12 mouse cellular contexts compared by ENCODE assay signal in the genomic region with DNA sequence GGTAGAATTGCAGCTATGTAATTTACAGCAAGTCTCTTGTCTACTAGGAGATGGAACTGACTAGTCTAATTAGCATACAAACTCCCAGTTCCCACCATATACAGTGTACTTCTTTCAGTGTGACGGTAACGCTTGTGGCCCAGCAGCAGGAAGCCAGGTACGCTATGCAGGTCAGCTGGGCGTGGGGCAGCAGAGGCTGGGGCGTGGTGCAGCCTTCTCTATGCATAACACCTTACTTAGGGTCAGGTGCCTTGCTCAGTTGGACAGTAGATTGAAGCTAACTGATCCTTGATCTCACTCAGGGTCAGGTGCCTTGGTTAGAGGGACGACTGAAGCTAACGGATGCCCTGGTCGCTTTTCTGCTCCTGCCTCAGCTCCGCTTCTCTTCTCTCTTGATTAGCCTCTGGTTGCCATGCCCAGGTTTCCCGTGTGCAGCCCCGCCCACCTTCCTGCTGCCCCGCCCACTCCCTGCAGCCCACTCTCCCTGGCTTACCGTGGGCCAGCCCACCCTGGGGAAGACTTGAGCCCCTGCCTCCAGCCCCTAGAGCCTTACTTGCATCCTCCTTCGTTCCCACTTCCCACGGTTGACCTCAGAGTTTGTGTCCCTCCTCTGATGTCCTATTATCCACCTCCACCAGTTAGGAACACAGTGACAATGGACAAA. TPM values are rescaled to one million over a fixed set of nuclear protein-coding genes. Genes with fewer than 3 reads are reported as not detected.
A peak's percentile ranks its signal among the peaks of the same experiment; 100 is the strongest.
DNase-seq lines count a peak whose midpoint lies in the region; ATAC-seq and TF ChIP-seq lines count a peak whose summit lies in the region.
"Had no signal": no experiment of that assay in that cellular context is flagged by ENCODE, and none has a peak within 500 bp of the region (broad histone marks: within the 10 kb centered on the region; RNA-seq: fewer than 3 reads in every experiment).

No protein-coding gene starts in this region.

- no peaks in the 10 kb centered on the region for H3K36me3 ChIP-seq in heart, embryonic 10.5 days
- H3K36me3 ChIP-seq in liver, embryonic 12.5 days = no peaks in the 10 kb centered on the region
- H3K36me3 ChIP-seq in liver, postnatal 0 days (replicated peaks; ENCODE audit: insufficient read depth, low read length) = no peaks in the 10 kb centered on the region
- no peaks in the 10 kb centered on the region for H3K36me3 ChIP-seq in embryonic facial prominence, embryonic 13.5 days
- no peaks in the 10 kb centered on the region for H3K36me3 ChIP-seq in myocyte (ENCODE audit: control insufficient read depth, insufficient read depth)

- TF ChIP-seq EP300 in liver, postnatal 0 days (IDR thresholded peaks at IDR 0.05; ENCODE audit: low read depth) = no peak

- peaks cover 65% of the 10 kb centered on the region for H3K4me1 ChIP-seq in heart, embryonic 10.5 days
- H3K4me1 ChIP-seq in liver, embryonic 12.5 days = peaks cover 10% of the 10 kb centered on the region
- peaks cover 2% of the 10 kb centered on the region; the same call in 1 of the 2 replicates for H3K4me1 ChIP-seq in liver, postnatal 0 days (ENCODE audit: insufficient read depth)
- H3K4me1 ChIP-seq in embryonic facial prominence, embryonic 13.5 days = peaks cover 63% of the 10 kb centered on the region

- no peaks in the 10 kb centered on the region for H3K79me2 ChIP-seq in myocyte (ENCODE audit: control insufficient read depth, insufficient read depth)

- no peak for TF ChIP-seq POLR2A in myocyte (IDR thresholded peaks at IDR 0.05; ENCODE audit: insufficient read length, low read depth)

- no peak overlapping the region for H3K9ac ChIP-seq in liver, embryonic 12.5 days
- H3K9ac ChIP-seq in liver, postnatal 0 days (replicated peaks) = no peak overlapping the region
- no peak overlapping the region for H3K9ac ChIP-seq in embryonic facial prominence, embryonic 13.5 days
- H3K9ac ChIP-seq: liver, embryonic 14.5 days had no signal

- no peak overlapping the region for H3ac ChIP-seq in myocyte (ENCODE audit: control insufficient read depth, insufficient read length)

- no peak for ATAC-seq in liver, embryonic 12.5 days
- ATAC-seq in liver, postnatal 0 days = no peak
- no peak for ATAC-seq in embryonic facial prominence, embryonic 13.5 days (ENCODE audit: insufficient number of reproducible peaks, insufficient read depth, low FRiP score, low TSS enrichment, low read depth)

- H3K4me2 ChIP-seq in liver, embryonic 12.5 days = 0 out of 2 replicates have a peak overlapping the region, but pooled peaks have one; percentile 18
- H3K4me2 ChIP-seq in liver, postnatal 0 days (ENCODE audit: low read depth, low read length) = no peak overlapping the region
- H3K4me2 ChIP-seq in embryonic facial prominence, embryonic 13.5 days = peak overlapping the region; percentile 40
- H3K4me2 ChIP-seq in myocyte (ENCODE audit: low read depth) = peak overlapping the region; percentile 44

- H3K4me3 ChIP-seq in heart, embryonic 10.5 days = peak overlapping the region; percentile 9; the same call in 1 of the 2 replicates
- no peak overlapping the region for H3K4me3 ChIP-seq in liver, embryonic 12.5 days
- no peak overlapping the region for H3K4me3 ChIP-seq in liver, postnatal 0 days (ENCODE audit: low read depth, low read length)
- no peak overlapping the region for H3K4me3 ChIP-seq in embryonic facial prominence, embryonic 13.5 days
- H3K4me3 ChIP-seq in myocyte = no peak overlapping the region
- H3K4me3 ChIP-seq: heart, adult 2 months had no signal

- no peak for DNase-seq in heart, embryonic 10.5 days (ENCODE audit: low spot score)
- DNase-seq in heart, postnatal 4 days = no peak
- DNase-seq in liver, postnatal 0 days = no peak
- DNase-seq in adrenal gland, adult 8-10 months = no peak
- DNase-seq in layer of hippocampus, postnatal 14 days (ENCODE audit: low spot score in 2 of 2) = no peak
- DNase-seq: B cell, adult 2 months; layer of hippocampus, postnatal 36 days had no signal

- WGBS in heart, embryonic 10.5 days = 36% methylated on average over 15 of the region's 15 CpGs
- 39% methylated on average over 15 of the region's 15 CpGs for WGBS in liver, embryonic 12.5 days (ENCODE audit: insufficient replicate concordance)
- WGBS in liver, postnatal 0 days (ENCODE audit: insufficient replicate concordance) = 44% methylated on average over 15 of the region's 15 CpGs
- WGBS in embryonic facial prominence, embryonic 13.5 days = 32% methylated on average over 15 of the region's 15 CpGs

- no peaks in the 10 kb centered on the region for H3K27me3 ChIP-seq in heart, embryonic 10.5 days (ENCODE audit: insufficient read depth, poor library complexity, severe bottlenecking)
- 0 out of 2 replicates have a peak, but pooled peaks cover 6% of the 10 kb centered on the region for H3K27me3 ChIP-seq in liver, embryonic 12.5 days (replicated peaks)
- no peaks in the 10 kb centered on the region for H3K27me3 ChIP-seq in liver, postnatal 0 days (ENCODE audit: insufficient read depth, low read length)
- H3K27me3 ChIP-seq in embryonic facial prominence, embryonic 13.5 days = no peaks in the 10 kb centered on the region
- no peaks in the 10 kb centered on the region for H3K27me3 ChIP-seq in myocyte (ENCODE audit: control insufficient read depth, insufficient read depth, insufficient read length)

- TF ChIP-seq CTCF in liver, postnatal 0 days (IDR thresholded peaks at IDR 0.05; ENCODE audit: low read depth) = no peak

- H3K27ac ChIP-seq in heart, embryonic 10.5 days = peak overlapping the region; percentile 49; the same call in 1 of the 2 replicates
- no peak overlapping the region for H3K27ac ChIP-seq in liver, embryonic 12.5 days
- H3K27ac ChIP-seq in liver, postnatal 0 days (ENCODE audit: low read depth) = no peak overlapping the region
- H3K27ac ChIP-seq in embryonic facial prominence, embryonic 13.5 days = peak overlapping the region; percentile 77
- H3K27ac ChIP-seq: heart, adult 2 months; liver, embryonic 14.5 days had no signal

- no peaks in the 10 kb centered on the region for H3K9me3 ChIP-seq in heart, embryonic 10.5 days
- H3K9me3 ChIP-seq in liver, embryonic 12.5 days (replicated peaks) = no peaks in the 10 kb centered on the region
- no peaks in the 10 kb centered on the region for H3K9me3 ChIP-seq in liver, postnatal 0 days (ENCODE audit: low read length)
- H3K9me3 ChIP-seq in embryonic facial prominence, embryonic 13.5 days = no peaks in the 10 kb centered on the region

TF ChIP-seq in myocyte, 11 proteins besides CTCF, POLR2A, EP300 and RAD21:
- no peak for TF ChIP-seq SRF (IDR thresholded peaks at IDR 0.05; ENCODE audit: control insufficient read depth, insufficient read length, low read depth)
- TF ChIP-seq POLR2AphosphoS2 (IDR thresholded peaks at IDR 0.05; ENCODE audit: insufficient read length, low read depth) = no peak
- TF ChIP-seq E2F4 (IDR thresholded peaks at IDR 0.05; ENCODE audit: insufficient read depth) = no peak
- TF ChIP-seq TCF12 (IDR thresholded peaks at IDR 0.05; ENCODE audit: insufficient read depth, poor library complexity, severe bottlenecking) = no peak
- no peak for TF ChIP-seq TCF3 (IDR thresholded peaks at IDR 0.05; ENCODE audit: insufficient read length, low read depth)
- no peak for TF ChIP-seq USF1 (IDR thresholded peaks at IDR 0.05; ENCODE audit: low read depth)
- TF ChIP-seq MAX (IDR thresholded peaks at IDR 0.05; ENCODE audit: low read depth) = no peak
- no peak for TF ChIP-seq MYOD1 (IDR thresholded peaks at IDR 0.05; ENCODE audit: control insufficient read depth in 1 of 3, insufficient read length in 2 of 3, low read depth in 2 of 3)
- no peak for TF ChIP-seq CEBPB (IDR thresholded peaks at IDR 0.05; ENCODE audit: insufficient read depth, poor library complexity, severe bottlenecking)
- no peak for TF ChIP-seq REST (IDR thresholded peaks at IDR 0.05; ENCODE audit: insufficient read depth, insufficient read length)
- no peak for TF ChIP-seq MYOG (IDR thresholded peaks at IDR 0.05; ENCODE audit: control insufficient read depth in 1 of 3, insufficient read depth in 1 of 3, insufficient read length in 2 of 3, low read depth in 2 of 3)

RNA-seq across cellular contexts. Expression of a gene that starts 29.9 kb away (rescaled TPM):
- polyA plus RNA-seq in heart, embryonic 10.5 days (2016; fragmentation: Nextera tagmentation; extraction: Ambion mirVana) = 121 and 128 TPM in 2 replicates
- total RNA-seq in heart, postnatal 4 days (2021) = 10 to 100 TPM; 48.7 to 50.8 TPM
- 111 and 112 TPM in 2 replicates for polyA plus RNA-seq in liver, embryonic 12.5 days (2016; fragmentation: Nextera tagmentation; extraction: Ambion mirVana)
- polyA plus RNA-seq in liver, postnatal 0 days (2015; fragmentation: Nextera tagmentation; extraction: Ambion mirVana) = 109 and 119 TPM in 2 replicates
- 163 and 166 TPM in 2 replicates for polyA plus RNA-seq in embryonic facial prominence, embryonic 13.5 days (2015; fragmentation: Nextera tagmentation; extraction: Ambion mirVana)
- polyA plus RNA-seq in myocyte (2012; fragmentation: generic; extraction: Trizol) = 75.1 TPM
- total RNA-seq in adrenal gland, adult 8-10 months (2022) = 10 to 100 TPM; 53.2 to 85.2 (median 69.2) TPM
- 10 to 100 TPM; 58.8 to 61.2 TPM for total RNA-seq in layer of hippocampus, postnatal 14 days (2021)

Comparison
In these comparisons a context has a peak if more than half of its experiments do, and no peak if none do; other contexts are left out.
1. H3K27ac ChIP-seq: peak in heart, embryonic 10.5 days (single experiment) and embryonic facial prominence, embryonic 13.5 days (single experiment); none in liver, embryonic 12.5 days (single experiment) and liver, postnatal 0 days (single experiment).